Mouse (Mus musculus): ENCODE measurements around the gene Glt1d1. TPM values are rescaled to one million over a fixed set of nuclear protein-coding genes. Genes with fewer than 3 reads are reported as not detected.
"Not testable (repeated sequence)": the region's sequence is repeated elsewhere in the genome, so short reads cannot be mapped to it uniquely, and the experiment has no call there.

Gene Glt1d1
- polyA plus RNA-seq, 1 experiment from 2014 or later, result not detected

- Histone ChIP-seq H3K27me3 (replicated peaks) (no peaks in the 10 kb centered on the region), H3K4me2 (no peak overlapping the region), H3K9me3 (replicated peaks) (peaks cover 3% of the 10 kb centered on the region), H3K9ac (no peak overlapping the region), H3K4me3 (no peak overlapping the region), H3K4me1 (replicated peaks) (no peaks in the 10 kb centered on the region), H3K27ac (ENCODE audit: poor library complexity, severe bottlenecking) (no peak overlapping the region), H3K36me3 (no peaks in the 10 kb centered on the region)
- ATAC-seq (ENCODE audit: insufficient number of reproducible peaks, low FRiP score), result no peak
- 89% methylated on average over 2 of the region's 2 CpGs for WGBS
These were observed 98.3 kb downstream of the Glt1d1 start for GRCm38 (mm10) chr5:127730351-127730750.

DNA sequence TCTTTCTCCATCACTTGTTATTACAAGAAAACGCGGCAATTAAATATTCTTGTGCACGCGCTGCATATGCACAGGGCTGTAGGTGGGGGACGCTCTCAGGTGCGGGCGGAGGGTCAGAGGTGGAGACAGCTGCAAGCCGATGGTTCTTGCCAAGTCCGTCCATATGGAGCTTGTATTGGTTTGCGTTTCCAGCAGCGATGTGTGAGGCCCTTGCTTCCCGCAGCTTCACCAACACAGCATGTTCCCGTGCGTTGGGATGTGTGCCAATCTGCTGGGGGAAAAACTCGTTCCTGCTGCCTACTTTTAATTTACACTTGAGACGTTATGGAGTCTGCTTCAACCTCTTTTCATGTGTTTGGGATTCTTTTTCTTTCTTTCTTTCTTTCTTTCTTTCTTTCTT lies 109.3 kb downstream of the Glt1d1 start:
- Histone ChIP-seq H3K4me3 (no peak overlapping the region), H3K4me2 (no peak overlapping the region), H3K9me3 (replicated peaks) (no peaks in the 10 kb centered on the region; the same call in 1 of the 2 replicates), H3K27me3 (replicated peaks) (no peaks in the 10 kb centered on the region), H3K9ac (no peak overlapping the region), H3K4me1 (replicated peaks) (no peaks in the 10 kb centered on the region), H3K36me3 (no peaks in the 10 kb centered on the region), H3K27ac (ENCODE audit: poor library complexity, severe bottlenecking) (no peak overlapping the region)
- ATAC-seq (ENCODE audit: insufficient number of reproducible peaks, low FRiP score), result no peak
- 85% methylated on average over 16 of the region's 16 CpGs for WGBS

- not testable (repeated sequence) for H3K9ac ChIP-seq; H3K27ac ChIP-seq (ENCODE audit: poor library complexity, severe bottlenecking); H3K9me3 ChIP-seq (replicated peaks); H3K36me3 ChIP-seq; H3K4me2 ChIP-seq; H3K27me3 ChIP-seq (replicated peaks); H3K4me1 ChIP-seq (replicated peaks); H3K4me3 ChIP-seq; ATAC-seq (ENCODE audit: insufficient number of reproducible peaks, low FRiP score)
- WGBS, result 81% methylated on average over 3 of the region's 3 CpGs
These were observed 117.5 kb downstream of the Glt1d1 start for GRCm38 (mm10) chr5:127749540-127749939.

GRCm38 (mm10) chr5:127751262-127751975 lies 119.4 kb downstream of the Glt1d1 start:
- Histone ChIP-seq H3K9ac (no peak overlapping the region), H3K4me1 (replicated peaks) (no peaks in the 10 kb centered on the region), H3K9me3 (replicated peaks) (no peaks in the 10 kb centered on the region), H3K27me3 (replicated peaks) (no peaks in the 10 kb centered on the region), H3K36me3 (no peaks in the 10 kb centered on the region), H3K4me2 (peak overlapping the region; percentile 53), H3K27ac (ENCODE audit: poor library complexity, severe bottlenecking) (no peak overlapping the region), H3K4me3 (no peak overlapping the region)
- no peak for ATAC-seq (ENCODE audit: insufficient number of reproducible peaks, low FRiP score)
- 13% methylated on average over 20 of the region's 20 CpGs for WGBS

- Histone ChIP-seq H3K9me3 (replicated peaks) (no peaks in the 10 kb centered on the region), H3K9ac (no peak overlapping the region), H3K4me3 (no peak overlapping the region), H3K36me3 (no peaks in the 10 kb centered on the region), H3K27ac (ENCODE audit: poor library complexity, severe bottlenecking) (no peak overlapping the region), H3K4me2 (no peak overlapping the region), H3K27me3 (replicated peaks) (no peaks in the 10 kb centered on the region), H3K4me1 (replicated peaks) (no peaks in the 10 kb centered on the region)
- WGBS, result 74% methylated on average over 4 of the region's 4 CpGs
- no peak for ATAC-seq (ENCODE audit: insufficient number of reproducible peaks, low FRiP score)
These were observed 123.5 kb downstream of the Glt1d1 start for GRCm38 (mm10) chr5:127755594-127755993.

DNA sequence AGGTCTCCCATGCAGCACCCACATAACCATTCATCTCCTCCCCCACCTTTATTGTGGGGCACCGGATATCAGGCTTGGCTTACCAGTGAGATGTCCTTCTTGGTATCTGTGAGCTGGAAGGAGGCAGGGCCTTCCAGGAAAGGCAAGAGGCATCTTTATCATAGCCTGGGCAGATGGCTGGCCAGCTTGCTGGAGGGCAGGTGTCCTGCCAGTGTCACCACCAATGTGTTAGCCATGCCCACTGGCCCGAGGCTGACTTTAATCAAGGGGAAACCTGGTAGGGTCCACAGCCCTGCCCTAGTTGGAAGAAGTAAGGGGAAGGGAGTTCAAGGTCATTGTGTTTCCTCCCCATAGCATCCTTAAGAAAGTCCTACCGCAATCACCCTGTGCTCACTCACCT lies 123.9 kb downstream of the Glt1d1 start:
- no peak for ATAC-seq (ENCODE audit: insufficient number of reproducible peaks, low FRiP score)

DNA sequence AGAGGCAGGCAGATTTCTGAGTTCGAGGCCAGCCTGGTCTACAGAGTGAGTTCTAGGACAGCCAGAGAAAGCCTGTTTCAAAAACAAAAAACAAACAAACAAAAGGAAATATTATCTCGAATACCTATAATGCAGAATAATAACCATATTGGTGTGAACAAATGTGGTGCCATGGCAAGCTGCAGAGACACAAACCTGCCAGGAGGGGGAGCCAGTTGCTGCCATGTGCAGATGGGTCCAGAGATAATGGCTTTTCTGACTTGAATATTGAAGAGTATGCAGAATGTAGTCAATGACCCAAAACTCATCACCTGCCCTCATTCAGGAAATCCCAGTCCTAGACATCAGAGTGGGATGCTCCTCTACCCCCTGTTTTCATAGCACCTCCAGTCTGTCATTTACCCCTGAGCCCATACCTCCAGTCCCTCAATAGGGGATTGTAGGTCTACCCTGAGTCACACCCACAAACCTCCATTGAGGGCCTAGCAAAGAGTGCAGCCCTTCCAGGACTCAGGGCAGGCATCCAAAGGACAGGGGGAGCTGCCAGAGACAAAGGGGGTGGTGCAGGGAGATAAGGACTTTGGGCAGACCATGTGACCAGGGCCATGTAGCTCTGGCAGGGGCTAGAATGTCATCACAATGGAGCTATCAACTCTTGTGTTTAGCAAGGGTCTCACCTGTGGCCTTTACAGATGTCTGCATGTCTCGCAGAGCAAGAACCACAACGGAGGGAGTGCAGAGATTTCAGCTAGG lies 124.8 kb downstream of the Glt1d1 start:
- Histone ChIP-seq H3K9me3 (replicated peaks) (no peaks in the 10 kb centered on the region), H3K36me3 (no peaks in the 10 kb centered on the region), H3K9ac (no peak overlapping the region), H3K4me1 (replicated peaks) (no peaks in the 10 kb centered on the region), H3K27me3 (replicated peaks) (no peaks in the 10 kb centered on the region), H3K4me2 (no peak overlapping the region), H3K27ac (ENCODE audit: poor library complexity, severe bottlenecking) (no peak overlapping the region), H3K4me3 (no peak overlapping the region)
- 74% methylated on average over 4 of the region's 4 CpGs for WGBS
- ATAC-seq (ENCODE audit: insufficient number of reproducible peaks, low FRiP score), result no peak

More for the DNA sequence above, 123.9 kb downstream of the Glt1d1 start:
- Histone ChIP-seq H3K36me3 (no peaks in the 10 kb centered on the region), H3K9me3 (replicated peaks) (no peaks in the 10 kb centered on the region), H3K27me3 (replicated peaks) (no peaks in the 10 kb centered on the region), H3K4me1 (replicated peaks) (no peaks in the 10 kb centered on the region), H3K4me2 (no peak overlapping the region), H3K27ac (ENCODE audit: poor library complexity, severe bottlenecking) (no peak overlapping the region), H3K9ac (no peak overlapping the region), H3K4me3 (no peak overlapping the region)
- 70% methylated on average over 3 of the region's 3 CpGs for WGBS

DNA sequence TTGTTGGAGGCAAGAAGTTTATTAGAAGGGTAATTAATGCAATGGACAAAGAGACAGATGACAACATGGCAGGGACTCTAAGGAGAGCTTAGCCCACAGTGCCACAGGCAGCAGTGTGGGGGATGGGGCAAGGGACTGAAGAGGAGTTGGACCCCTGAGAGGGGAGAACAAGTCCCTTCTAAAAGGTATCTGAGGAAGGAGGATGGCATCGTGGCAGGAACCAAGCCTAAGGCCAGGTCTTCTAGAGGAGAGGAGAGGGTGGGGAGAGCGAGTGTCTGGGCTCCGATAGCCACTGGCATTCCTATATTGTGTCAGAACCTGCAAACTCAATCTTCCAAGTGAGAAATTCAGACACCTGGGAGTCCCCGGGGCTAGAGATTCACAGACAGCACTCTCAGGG lies 126.5 kb downstream of the Glt1d1 start:
- 66% methylated on average over 4 of the region's 4 CpGs for whole genome bisulfite sequencing
- no peak for ATAC-seq (ENCODE audit: insufficient number of reproducible peaks, low FRiP score)

More for the DNA sequence above, 126.5 kb downstream of the Glt1d1 start:
- H3K27me3 ChIP-seq (replicated peaks), result no peaks in the 10 kb centered on the region
- no peaks in the 10 kb centered on the region for H3K9me3 ChIP-seq (replicated peaks)
- no peak overlapping the region for H3K9ac ChIP-seq
- no peak overlapping the region for H3K4me2 ChIP-seq
- no peak overlapping the region for H3K27ac ChIP-seq (ENCODE audit: poor library complexity, severe bottlenecking)
- no peak overlapping the region for H3K4me3 ChIP-seq
- no peaks in the 10 kb centered on the region for H3K36me3 ChIP-seq
- no peaks in the 10 kb centered on the region for H3K4me1 ChIP-seq (replicated peaks)

Other genes with a start within 250 kb of the Glt1d1 start
- 16.9 and 17.1 TPM in 2 replicates for gene Slc15a4, start 635 bp downstream of the Glt1d1 start, polyA plus RNA-seq (2016; fragmentation: Nextera tagmentation; extraction: Ambion mirVana)

Data from heart, embryonic 12.5 days (tissue).